Mouse (Mus musculus) lung, postnatal 36 days (tissue): ENCODE data around the gene Tent4b.
A peak's percentile ranks its signal among the peaks of the same experiment; 100 is the strongest.
"Not testable (repeated sequence)": the region's sequence is repeated elsewhere in the genome, so short reads cannot be mapped to it uniquely, and the experiment has no call there.

Source experiments
- DNase-seq: peaks from one replicate; pipeline ENCODE4 v3.0.0; 2022; ENCODE audit warnings: mixed read lengths

Tent4b gene

DNA sequence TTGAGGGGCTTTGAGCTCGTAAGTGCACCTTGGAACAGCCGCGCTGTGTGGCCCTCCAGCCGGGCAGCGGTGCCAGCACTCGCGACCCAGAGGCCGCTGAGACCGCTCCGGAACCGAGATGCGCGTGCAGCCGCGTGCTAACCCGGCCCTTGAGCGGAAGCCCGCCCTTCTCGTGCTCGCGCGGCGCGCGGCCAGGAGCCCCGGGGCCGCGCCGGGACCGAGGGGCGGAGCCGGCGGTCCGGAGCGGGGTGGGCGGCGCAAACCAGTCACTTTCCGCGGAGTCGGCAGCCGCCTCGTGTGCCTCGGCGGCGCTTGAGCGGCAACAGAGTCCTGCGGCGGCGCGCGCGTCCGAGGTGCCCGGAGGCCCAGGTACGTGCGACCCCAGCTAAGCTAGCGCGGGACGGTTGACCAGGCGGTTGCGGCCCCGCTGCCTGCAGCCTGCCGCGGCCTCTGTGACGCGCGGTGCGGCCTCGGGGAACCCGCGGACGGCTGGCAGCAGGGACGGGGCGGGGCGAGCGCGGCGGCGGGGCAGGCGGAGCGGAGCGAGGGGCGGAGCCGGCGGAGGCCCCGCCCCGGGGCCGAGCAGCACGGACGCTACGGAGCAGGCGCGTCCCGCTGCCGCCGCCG is at the start of gene Tent4b:
TSS of gene Tent4b (plus strand) at position 269 of the 627 bp plus-strand sequence.
- peak; percentile 94 for DNase-seq

DNA sequence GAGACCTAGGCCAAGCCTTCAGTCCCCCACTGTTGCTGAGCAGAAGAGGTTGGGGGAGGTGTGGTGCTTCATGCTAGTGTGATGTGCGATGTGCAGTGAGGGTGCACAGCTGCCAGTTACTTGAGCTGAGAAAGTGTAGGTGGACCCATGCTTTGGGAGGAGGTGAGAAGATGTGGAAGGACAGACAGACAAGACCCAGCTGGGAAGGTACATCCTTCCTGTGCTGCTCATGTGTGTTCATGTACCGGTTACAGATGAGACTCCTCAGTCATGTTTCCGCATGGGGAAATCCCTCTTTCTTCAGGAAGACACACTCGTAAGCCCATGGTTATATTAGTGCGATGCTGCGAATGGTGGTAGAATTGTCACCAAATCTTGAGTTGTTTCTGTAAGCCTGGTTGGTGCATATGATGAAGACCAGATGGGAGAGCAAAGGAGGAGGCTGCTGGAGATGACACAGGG is 48.1 kb upstream of the Tent4b start:
- no peak for DNase-seq

DNA sequence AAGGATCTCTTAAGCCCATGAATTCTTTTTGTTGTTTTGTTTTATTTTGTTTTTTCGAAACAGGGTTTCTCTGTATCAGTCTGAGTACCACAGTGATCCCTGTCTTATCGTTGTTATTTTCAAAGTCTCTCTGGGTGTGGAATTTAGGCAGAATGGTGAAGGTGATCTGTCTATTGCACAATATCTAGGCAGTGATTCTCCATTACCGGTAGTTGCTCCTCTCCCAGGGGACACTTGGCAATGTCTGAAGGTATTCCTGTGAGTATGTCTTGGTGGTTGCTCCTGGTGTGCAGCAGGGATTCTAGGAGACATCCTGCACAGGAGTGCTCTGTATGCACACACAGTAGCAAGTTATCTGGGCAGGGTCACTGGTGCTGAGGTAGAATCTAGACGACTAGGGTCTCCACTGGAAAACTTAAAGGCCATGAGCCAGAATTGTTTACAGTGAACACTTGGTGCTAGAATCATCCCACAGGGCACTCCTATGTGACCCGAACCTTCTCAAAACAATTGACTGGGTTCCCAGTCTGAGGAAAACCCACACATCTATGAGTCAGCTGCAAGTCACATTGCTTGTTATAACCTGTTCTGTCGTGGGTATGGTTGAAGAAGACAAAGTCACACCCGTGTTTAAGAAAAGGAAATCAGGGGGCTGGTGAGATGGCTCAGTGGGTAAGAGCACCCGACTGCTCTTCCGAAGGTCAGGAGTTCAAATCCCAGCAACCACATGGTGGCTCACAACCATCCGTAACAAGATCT is 38.6 kb upstream of the Tent4b start:
- DNase-seq: no peak

DNA sequence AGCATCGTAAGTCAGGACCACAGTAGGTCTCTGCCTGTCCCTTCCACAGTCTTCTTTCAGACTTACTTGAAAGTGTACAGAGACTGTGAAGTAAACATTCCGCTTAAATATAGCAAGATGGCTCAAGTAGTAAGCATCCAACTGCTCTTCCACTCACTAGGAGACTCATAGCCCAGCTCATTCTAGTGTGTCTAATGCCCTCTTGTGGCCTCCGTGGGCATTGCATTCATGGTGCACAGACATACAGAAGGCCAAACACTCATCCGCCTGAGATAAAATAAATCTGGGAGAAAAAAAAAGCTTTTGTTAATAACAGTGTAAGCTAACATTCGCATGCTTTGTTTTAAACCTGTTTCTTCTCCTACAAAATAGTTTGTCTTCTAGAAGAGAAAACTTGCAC is 37.6 kb upstream of the Tent4b start:
- DNase-seq: peak; percentile 87

DNA sequence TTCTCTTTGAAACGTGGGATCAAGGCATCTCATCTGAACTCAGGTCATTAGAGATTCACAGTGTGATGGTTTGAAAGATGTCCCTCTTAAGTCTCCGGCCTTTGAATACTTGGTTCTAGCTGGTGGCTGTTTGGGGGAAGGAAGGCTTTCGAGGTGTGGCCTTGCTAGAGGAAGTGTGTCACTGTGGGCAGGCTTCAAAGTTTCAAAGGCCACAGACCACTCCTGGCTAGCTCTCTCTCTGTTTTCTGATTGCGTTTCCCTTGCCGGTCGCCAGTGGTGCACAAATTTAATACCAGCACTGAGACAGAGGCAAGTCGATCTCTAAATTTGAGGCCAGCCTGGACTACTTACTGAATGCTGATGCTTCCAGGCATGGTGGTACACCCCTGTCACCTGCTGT is 23.7 kb upstream of the Tent4b start:
- DNase-seq: peak; percentile 10

- DNase-seq: no peak
These were observed 21.7 kb upstream of the Tent4b start for GRCm38 (mm10) chr8:88177291-88177690.

GRCm38 (mm10) chr8:88183121-88183520 is 15.9 kb upstream of the Tent4b start:
- DNase-seq: no peak

- no peak for DNase-seq
These were observed 14.1 kb upstream of the Tent4b start for GRCm38 (mm10) chr8:88184914-88185313.

GRCm38 (mm10) chr8:88185716-88186115 is 13.3 kb upstream of the Tent4b start:
- no peak for DNase-seq

- DNase-seq: no peak
These were observed 1.7 kb upstream of the Tent4b start for GRCm38 (mm10) chr8:88197328-88197727.

DNA sequence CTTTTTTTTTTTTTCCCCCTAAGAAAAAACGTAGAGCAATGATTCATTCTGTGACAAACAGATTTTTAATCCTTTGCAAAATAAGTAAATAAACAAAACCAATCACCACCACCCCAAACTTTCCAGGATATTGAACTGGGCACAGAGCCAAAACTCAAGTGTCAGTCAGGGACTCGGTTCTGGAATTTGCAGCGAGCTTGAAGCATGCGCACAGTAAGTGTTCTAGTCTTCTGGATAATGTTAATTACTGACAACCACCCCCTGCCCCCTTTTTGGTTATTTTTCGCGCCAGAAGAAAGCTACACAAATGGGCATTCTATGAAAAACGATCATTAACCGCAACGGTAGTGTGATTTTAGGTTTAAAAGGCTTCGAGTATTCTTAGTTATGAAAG is 465 bp upstream of the Tent4b start:
- peak; percentile 56 for DNase-seq

DNA sequence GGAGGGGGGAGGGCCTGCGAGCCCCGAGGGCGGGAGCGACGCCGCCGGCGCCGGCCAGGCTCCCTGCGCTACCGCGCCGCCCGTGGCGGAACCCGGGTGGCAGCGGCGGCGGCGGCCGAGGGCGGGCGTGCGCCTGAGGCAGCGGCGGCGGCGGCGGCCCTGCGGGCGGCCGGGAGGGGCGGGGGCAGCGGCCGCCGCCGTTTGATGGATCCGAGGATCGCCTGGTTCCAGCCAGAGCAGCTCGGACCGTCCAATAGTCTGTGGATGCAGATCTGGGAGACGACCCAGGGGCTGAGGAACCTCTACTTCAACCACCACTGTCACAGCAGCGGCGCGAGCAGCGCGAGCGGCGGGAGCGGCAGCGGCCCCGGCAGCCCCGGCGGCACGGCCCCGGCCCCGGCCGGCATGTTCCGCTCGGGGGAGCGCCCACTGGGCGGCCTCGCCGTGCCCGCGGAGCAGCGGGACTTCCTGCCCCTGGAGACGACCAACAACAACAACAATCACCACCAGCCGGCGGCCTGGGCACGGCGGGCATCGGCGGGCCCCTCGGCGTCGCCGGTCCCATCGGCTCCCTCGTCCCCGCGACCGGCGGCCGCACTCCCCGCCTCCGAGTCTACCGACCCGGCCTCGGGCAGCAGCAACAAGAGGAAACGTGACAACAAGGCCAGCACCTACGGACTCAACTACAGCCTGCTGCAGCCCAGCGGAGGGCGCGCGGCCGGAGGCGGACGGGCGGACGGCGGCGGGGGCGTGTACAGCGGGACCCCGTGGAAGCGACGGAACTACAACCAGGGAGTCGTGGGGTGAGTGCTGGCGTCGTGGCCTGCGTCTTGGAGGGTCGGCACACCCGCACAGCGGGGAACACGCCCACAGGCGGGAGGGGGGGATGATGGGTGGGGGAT is 938 bp downstream of the Tent4b start:
- DNase-seq: peak; percentile 35

DNA sequence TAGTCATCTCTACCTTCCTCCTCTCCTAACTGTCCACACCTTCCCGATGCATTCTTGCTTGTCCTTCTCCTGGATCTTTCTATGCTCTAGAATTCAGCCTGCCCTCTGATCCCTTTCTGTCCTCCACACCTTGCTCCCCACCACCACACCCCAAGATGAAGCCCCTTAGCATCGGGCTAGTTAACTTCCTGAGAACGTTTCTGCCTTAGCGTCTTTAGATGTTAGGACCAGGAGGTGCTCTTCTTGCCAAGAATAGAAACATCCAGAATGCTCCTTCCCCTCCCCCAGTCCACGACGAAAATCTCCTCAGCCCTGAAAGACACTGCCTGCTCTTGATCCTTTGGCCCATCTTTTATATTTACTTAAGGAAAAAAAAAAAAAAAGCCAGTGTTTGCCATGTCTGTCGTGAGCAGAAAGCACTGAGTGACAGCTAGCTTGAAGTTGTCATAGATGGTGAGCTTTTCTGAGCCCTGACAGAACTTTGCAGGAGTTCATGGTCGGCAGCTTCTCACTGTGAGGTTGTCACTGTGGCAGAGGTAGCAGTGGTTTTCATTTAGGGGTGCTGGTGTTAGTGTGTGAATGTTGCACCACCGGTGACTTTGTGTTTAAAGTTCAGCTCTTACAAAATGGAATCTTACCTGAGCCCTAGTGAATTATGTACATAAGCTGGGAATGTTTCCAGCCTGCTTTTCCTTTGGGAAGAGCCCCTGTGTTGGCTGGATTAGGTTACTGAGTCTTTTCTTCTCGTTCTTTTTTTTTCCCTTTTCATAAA is 1.9 kb downstream of the Tent4b start:
- DNase-seq: peak; percentile 16

DNA sequence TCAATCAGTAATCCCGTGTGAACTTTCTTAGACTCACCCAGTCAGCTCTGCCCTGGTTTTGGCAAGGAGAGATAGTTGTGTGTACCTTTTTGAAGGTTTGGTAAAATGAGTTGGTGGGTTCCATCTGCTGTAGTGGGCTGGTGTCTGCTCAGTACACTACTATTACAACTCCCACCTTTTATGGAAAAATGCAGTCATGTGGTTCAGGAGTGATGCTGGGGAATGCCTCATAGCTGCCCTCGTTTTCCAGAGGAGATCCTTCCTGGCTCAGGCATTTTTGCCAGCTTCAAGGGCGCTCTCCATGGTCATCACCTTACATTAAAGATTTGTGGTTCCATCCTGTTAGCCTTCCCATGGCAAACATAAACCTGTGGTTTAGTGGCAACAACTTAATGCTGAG is 2.6 kb downstream of the Tent4b start:
- DNase-seq: no peak

DNA sequence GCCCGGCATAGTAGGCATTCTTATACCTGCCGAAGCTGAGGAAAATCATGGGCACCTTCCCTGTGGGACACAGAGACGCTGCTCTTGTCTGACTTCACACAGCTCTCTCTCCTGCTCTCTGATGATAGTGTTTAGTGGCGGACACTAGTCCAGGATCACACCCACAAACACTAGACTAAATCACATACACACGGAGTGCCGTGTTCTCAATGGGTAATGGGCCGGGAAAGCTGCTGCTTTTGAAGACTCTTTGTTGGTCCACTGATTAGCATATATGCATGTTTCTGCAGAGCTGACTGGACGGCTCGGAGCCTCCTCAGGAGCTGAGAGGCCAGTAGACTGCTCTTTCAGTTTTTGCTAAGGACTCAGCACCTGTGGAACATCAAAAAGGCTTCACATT is 7.0 kb downstream of the Tent4b start:
- no peak for DNase-seq

- no peak for DNase-seq
These were observed 8.3 kb downstream of the Tent4b start for GRCm38 (mm10) chr8:88207121-88207821.

GRCm38 (mm10) chr8:88209930-88210827 is 11.2 kb downstream of the Tent4b start:
- DNase-seq: not testable (repeated sequence)

- DNase-seq: peak; percentile 47
These were observed 22.3 kb downstream of the Tent4b start for GRCm38 (mm10) chr8:88221353-88221752.

- DNase-seq: no peak
These were observed 26.3 kb downstream of the Tent4b start for GRCm38 (mm10) chr8:88225358-88225757.

GRCm38 (mm10) chr8:88227851-88228250 is 28.8 kb downstream of the Tent4b start:
- no peak for DNase-seq

- no peak for DNase-seq
These were observed 29.3 kb downstream of the Tent4b start for GRCm38 (mm10) chr8:88228286-88228685.
